Mouse (Mus musculus) C2C12 (cell line): ENCODE measurements around the gene Dek.

ENCODE experiments used
- CTCF ChIP-seq: IDR thresholded peaks from one replicate; pipeline ENCODE4 v1.5.1; 2011; ENCODE audit not compliant: control insufficient read depth, insufficient read depth, insufficient read length
- MAX ChIP-seq: IDR thresholded peaks from one replicate; pipeline ENCODE4 v1.6.1; 2011; ENCODE audit warnings: mild to moderate bottlenecking, control low read depth
- MYOD1 ChIP-seq: IDR thresholded peaks from one replicate; pipeline ENCODE4 v1.6.1; 2011; ENCODE audit warnings: low read depth; ENCODE audit not compliant: control insufficient read depth, insufficient read length
- USF1 ChIP-seq: IDR thresholded peaks from one replicate; pipeline ENCODE4 v1.6.1; 2011; ENCODE audit warnings: low read depth, mild to moderate bottlenecking, control low read depth, moderate library complexity

- TF ChIP-seq CTCF (no peak), MAX (no peak), USF1 (no peak), MYOD1 (no peak)
Measured at GRCm38 (mm10) chr13:47111185-47111584, 5.2 kb upstream of the Dek start.
